Mouse (Mus musculus): ENCODE results near the gene Gnptg.

DNA sequence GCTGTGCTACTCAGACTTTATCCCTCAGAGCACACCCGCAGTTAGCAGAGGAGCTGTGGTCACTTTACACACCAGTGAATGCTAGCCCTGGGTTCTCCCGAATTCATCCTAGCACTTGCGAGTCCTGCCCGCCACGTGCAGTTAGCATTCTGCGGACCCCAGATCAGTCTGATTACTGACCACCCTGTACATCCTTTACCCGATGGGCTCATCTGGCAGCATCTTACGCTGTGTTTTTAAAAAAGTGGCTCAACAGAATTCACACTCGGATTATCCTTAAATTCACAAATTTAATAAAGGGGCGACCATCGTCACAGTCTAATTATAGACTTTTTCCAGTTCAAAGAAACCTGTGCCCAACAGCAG, 52.2 kb downstream of the Gnptg start:
- TF ChIP-seq CTCF (IDR thresholded peaks at IDR 0.05; ENCODE audit: low read depth) (no peak), EP300 (IDR thresholded peaks at IDR 0.05; ENCODE audit: low read depth) (no peak)

Data from liver, postnatal 0 days (tissue).